Mouse (Mus musculus) heart, embryonic 13.5 days (tissue): ENCODE data around the gene Olfr1373. TPM values are rescaled to one million over a fixed set of nuclear protein-coding genes. Genes with fewer than 3 reads are reported as not detected.
"Not testable (repeated sequence)": the region's sequence is repeated elsewhere in the genome, so short reads cannot be mapped to it uniquely, and the experiment has no call there.

ENCODE experiments used
- ATAC-seq: fragments of 200-750 bp; cut with Nextera tagmentation; 2 replicates; pipeline ENCODE4 v1.8.0; 2017; ENCODE audit warnings: moderate TSS enrichment; ENCODE audit not compliant: insufficient number of reproducible peaks, low FRiP score, low TSS enrichment; ENCODE audit errors: extremely low read depth
- H3K27ac ChIP-seq: fragments of 300-500 bp; sonication (generic); replicated peaks from 2 replicates; pipeline ENCODE4 v1.5.1; 2015; ENCODE audit warnings: moderate library complexity, mild to moderate bottlenecking, inconsistent platforms
- H3K27me3 ChIP-seq: fragments of 300-500 bp; sonication (generic); replicated peaks from 2 replicates; pipeline ENCODE4 v1.6.1; 2015; ENCODE audit warnings: mild to moderate bottlenecking, inconsistent platforms
- H3K36me3 ChIP-seq: fragments of 300-500 bp; sonication (generic); 2 replicates; pipeline ENCODE4 v1.6.1; 2015; ENCODE audit warnings: mild to moderate bottlenecking, inconsistent platforms
- H3K4me1 ChIP-seq: fragments of 300-500 bp; sonication (generic); 2 replicates; pipeline ENCODE4 v1.6.1; 2015; ENCODE audit warnings: inconsistent platforms
- H3K4me2 ChIP-seq: fragments of 300-500 bp; sonication (generic); 2 replicates; pipeline ENCODE4 v1.6.1; 2015; ENCODE audit warnings: inconsistent platforms, mild to moderate bottlenecking, moderate library complexity
- H3K4me3 ChIP-seq: fragments of 300-500 bp; sonication (generic); 2 replicates; pipeline ENCODE4 v1.5.1; 2015; ENCODE audit warnings: moderate library complexity, mild to moderate bottlenecking, inconsistent platforms
- H3K9ac ChIP-seq: fragments of 300-500 bp; sonication (generic); 2 replicates; pipeline ENCODE4 v1.6.1; 2015; ENCODE audit warnings: inconsistent platforms, mild to moderate bottlenecking, moderate library complexity
- H3K9me3 ChIP-seq: fragments of 300-500 bp; sonication (generic); 2 replicates; pipeline ENCODE4 v1.6.1; 2016; ENCODE audit warnings: inconsistent platforms
- WGBS: fragments of 180-500 bp; shearing (Covaris S2); methylation state at CpG from one replicate; pipeline ENCODE4 v1.1.7; 2015; ENCODE audit warnings: mixed read lengths; 5-methylcytosine and 5-hydroxymethylcytosine counted together
- polyA plus RNA-seq: library from polyadenylated mRNA; unstranded; fragments of >200 nt; fragmentation: Nextera tagmentation; extraction: Ambion mirVana; gene quantifications from 2 replicates; pipeline ENCODE4 v1.2.1, GENCODE M21; 2015

Gene Olfr1373
- not detected in 2 replicates for polyA plus RNA-seq

GRCm38 (mm10) chr11:52145428-52145827 lies at the start of gene Olfr1373:
Gene Olfr1373, minus strand, starts transcription at chr11:52145528.
- not testable (repeated sequence) for H3K27ac ChIP-seq, H3K9me3 ChIP-seq, H3K27me3 ChIP-seq, H3K36me3 ChIP-seq, H3K4me3 ChIP-seq, H3K9ac ChIP-seq, H3K4me1 ChIP-seq, H3K4me2 ChIP-seq, ATAC-seq
- WGBS = 63% methylated on average over 1 of the region's 1 CpGs

- not testable (repeated sequence) for H3K36me3 ChIP-seq, H3K27me3 ChIP-seq, H3K27ac ChIP-seq, H3K4me2 ChIP-seq, H3K9me3 ChIP-seq, H3K4me3 ChIP-seq, ATAC-seq, H3K9ac ChIP-seq, H3K4me1 ChIP-seq
- 73% methylated on average over 4 of the region's 4 CpGs for WGBS
These were observed 35.3 kb upstream of the Olfr1373 start for GRCm38 (mm10) chr11:52180651-52181050.

GRCm38 (mm10) chr11:52179897-52180296 lies 34.6 kb upstream of the Olfr1373 start:
- H3K36me3 ChIP-seq, ATAC-seq, H3K4me2 ChIP-seq, H3K27ac ChIP-seq, H3K9ac ChIP-seq, H3K9me3 ChIP-seq, H3K4me3 ChIP-seq, H3K27me3 ChIP-seq, H3K4me1 ChIP-seq: not testable (repeated sequence)
- WGBS = 100% methylated on average over 2 of the region's 3 CpGs

GRCm38 (mm10) chr11:52168461-52168860 lies 23.1 kb upstream of the Olfr1373 start:
- ATAC-seq = no peak
- Histone ChIP-seq H3K4me3 (peak overlapping the region; percentile 60), H3K4me1 (peaks cover 10% of the 10 kb centered on the region), H3K9ac (peak overlapping the region; percentile 73), H3K27me3 (peaks cover 61% of the 10 kb centered on the region), H3K27ac (no peak overlapping the region), H3K9me3 (no peaks in the 10 kb centered on the region), H3K4me2 (peak overlapping the region; percentile 85), H3K36me3 (no peaks in the 10 kb centered on the region)
- WGBS = 11% methylated on average over 12 of the region's 12 CpGs

- H3K9me3 ChIP-seq, H3K36me3 ChIP-seq, H3K27ac ChIP-seq: not testable (repeated sequence)
- peak overlapping the region; percentile 60 for H3K4me3 ChIP-seq
- peaks cover 64% of the 10 kb centered on the region for H3K27me3 ChIP-seq
- peaks cover 10% of the 10 kb centered on the region for H3K4me1 ChIP-seq
- peak overlapping the region; percentile 73 for H3K9ac ChIP-seq
- H3K4me2 ChIP-seq = peak overlapping the region; percentile 85
- peak; percentile 61; the same call in 1 of the 2 replicates for ATAC-seq
- under 1% methylated on average over 34 of the region's 42 CpGs for WGBS
These were observed 22.6 kb upstream of the Olfr1373 start for GRCm38 (mm10) chr11:52167901-52168302.

- peak overlapping the region; percentile 60 for H3K4me3 ChIP-seq
- H3K4me1 ChIP-seq = peaks cover 10% of the 10 kb centered on the region
- H3K4me2 ChIP-seq = peak overlapping the region; percentile 85
- H3K9me3 ChIP-seq = no peaks in the 10 kb centered on the region
- WGBS = 2% methylated on average over 21 of the region's 21 CpGs
- ATAC-seq = no peak
- H3K36me3 ChIP-seq = no peaks in the 10 kb centered on the region
- peaks cover 61% of the 10 kb centered on the region for H3K27me3 ChIP-seq
- no peak overlapping the region for H3K27ac ChIP-seq
- H3K9ac ChIP-seq = no peak overlapping the region
These were observed 21.8 kb upstream of the Olfr1373 start for GRCm38 (mm10) chr11:52167126-52167525.

GRCm38 (mm10) chr11:52163926-52164325 lies 18.6 kb upstream of the Olfr1373 start:
- ATAC-seq = no peak
- no peak overlapping the region for H3K4me2 ChIP-seq
- no peak overlapping the region for H3K27ac ChIP-seq
- H3K9ac ChIP-seq = no peak overlapping the region
- H3K27me3 ChIP-seq = peaks cover 39% of the 10 kb centered on the region
- H3K9me3 ChIP-seq = no peaks in the 10 kb centered on the region
- H3K4me3 ChIP-seq = no peak overlapping the region
- H3K4me1 ChIP-seq = peaks cover 10% of the 10 kb centered on the region
- H3K36me3 ChIP-seq = no peaks in the 10 kb centered on the region
- 24% methylated on average over 10 of the region's 10 CpGs for WGBS

- not testable (repeated sequence) for H3K9me3 ChIP-seq, H3K4me2 ChIP-seq, H3K27me3 ChIP-seq, H3K36me3 ChIP-seq, H3K4me3 ChIP-seq, H3K27ac ChIP-seq, H3K9ac ChIP-seq, ATAC-seq, H3K4me1 ChIP-seq
- 35% methylated on average over 4 of the region's 4 CpGs for WGBS
These were observed 1.7 kb downstream of the Olfr1373 start for GRCm38 (mm10) chr11:52143675-52144074.

- H3K9ac ChIP-seq = no peak overlapping the region
- H3K4me3 ChIP-seq = no peak overlapping the region
- H3K36me3 ChIP-seq = peaks cover 19% of the 10 kb centered on the region
- H3K9me3 ChIP-seq = peaks cover 15% of the 10 kb centered on the region; the same call in 1 of the 2 replicates
- peaks cover 34% of the 10 kb centered on the region for H3K4me1 ChIP-seq
- 80% methylated on average over 7 of the region's 7 CpGs for WGBS
- no peaks in the 10 kb centered on the region for H3K27me3 ChIP-seq
- no peak overlapping the region for H3K27ac ChIP-seq
- ATAC-seq = no peak
- H3K4me2 ChIP-seq = no peak overlapping the region
These were observed 14.8 kb downstream of the Olfr1373 start for GRCm38 (mm10) chr11:52130451-52131068.

- Histone ChIP-seq H3K27ac (peak overlapping the region; percentile 68), H3K36me3 (peaks cover 26% of the 10 kb centered on the region), H3K27me3 (no peaks in the 10 kb centered on the region), H3K9me3 (peaks cover 8% of the 10 kb centered on the region; the same call in 1 of the 2 replicates), H3K4me1 (peaks cover 34% of the 10 kb centered on the region), H3K9ac (0 out of 2 replicates have a peak overlapping the region, but pooled peaks have one; percentile 20), H3K4me3 (no peak overlapping the region), H3K4me2 (no peak overlapping the region; the same call in 1 of the 2 replicates)
- ATAC-seq = no peak
- WGBS = 60% methylated on average over 10 of the region's 10 CpGs
These were observed 15.5 kb downstream of the Olfr1373 start for GRCm38 (mm10) chr11:52129621-52130450.

GRCm38 (mm10) chr11:52129171-52129570 lies 16.2 kb downstream of the Olfr1373 start:
- Histone ChIP-seq H3K9ac (0 out of 2 replicates have a peak overlapping the region, but pooled peaks have one; percentile 20), H3K4me1 (peaks cover 34% of the 10 kb centered on the region), H3K4me3 (no peak overlapping the region), H3K4me2 (no peak overlapping the region; the same call in 1 of the 2 replicates), H3K27me3 (no peaks in the 10 kb centered on the region), H3K9me3 (0 out of 2 replicates have a peak, but pooled peaks cover 2% of the 10 kb centered on the region), H3K27ac (peak overlapping the region; percentile 68; the same call in 1 of the 2 replicates), H3K36me3 (peaks cover 33% of the 10 kb centered on the region)
- 32% methylated on average over 3 of the region's 3 CpGs for WGBS
- no peak for ATAC-seq
